ENCODE assay signal across 23 mouse cellular contexts in the genomic region with DNA sequence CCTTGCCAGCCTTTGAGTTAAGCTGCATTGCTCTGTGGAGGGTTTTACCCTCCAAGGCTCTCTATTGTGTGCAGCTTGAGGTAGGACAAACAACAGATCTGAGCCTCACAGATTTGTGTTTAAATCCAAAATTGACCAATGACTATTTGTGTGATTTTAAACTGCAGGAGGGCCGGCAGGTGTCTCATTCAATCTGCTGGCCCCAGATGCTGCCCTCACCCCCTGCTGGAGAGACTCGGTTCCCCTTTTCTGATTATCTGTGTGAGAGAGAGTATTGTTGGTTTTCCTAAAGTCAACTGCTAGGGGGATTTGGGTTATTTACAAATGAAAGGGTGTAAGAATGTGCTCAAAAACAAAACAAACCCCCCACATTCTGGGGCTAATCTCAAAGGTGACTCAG. TPM values are rescaled to one million over a fixed set of nuclear protein-coding genes. Genes with fewer than 3 reads are reported as not detected.
A peak's percentile ranks its signal among the peaks of the same experiment; 100 is the strongest.
DNase-seq lines count a peak whose midpoint lies in the region; ATAC-seq and TF ChIP-seq lines count a peak whose summit lies in the region.
"Had no signal": no experiment of that assay in that cellular context is flagged by ENCODE, and none has a peak within 500 bp of the region (broad histone marks: within the 10 kb centered on the region; RNA-seq: fewer than 3 reads in every experiment).

No protein-coding gene starts in this region.

- 3% methylated on average over 2 of the region's 2 CpGs for WGBS in bone marrow, adult 2 months
- 2% methylated on average over 2 of the region's 2 CpGs for WGBS in forebrain, embryonic 12.5 days

- H3K4me1 ChIP-seq in bone marrow, adult 2 months (ENCODE audit: control insufficient read depth, insufficient read depth, low read length): no peaks in the 10 kb centered on the region; the same call in 1 of the 2 replicates
- H3K4me1 ChIP-seq in forebrain, embryonic 12.5 days: peaks cover 23% of the 10 kb centered on the region

- H3K9ac ChIP-seq in forebrain, embryonic 12.5 days: no peak overlapping the region
- H3K9ac ChIP-seq: embryonic facial prominence, embryonic 13.5 days; forebrain, embryonic 13.5 days; hindbrain, embryonic 14.5 days had no signal

- no peak overlapping the region for H3K4me2 ChIP-seq in forebrain, embryonic 12.5 days
- H3K4me2 ChIP-seq: embryonic facial prominence, embryonic 13.5 days; forebrain, embryonic 13.5 days; hindbrain, embryonic 14.5 days had no signal

- TF ChIP-seq CTCF in layer of hippocampus, adult 2 months (conservative IDR thresholded peaks at IDR 0.05): 0 out of 2 replicates have a peak, but pooled peaks have one; percentile 4
- TF ChIP-seq CTCF in bone marrow, adult 2 months (IDR thresholded peaks at IDR 0.05; ENCODE audit: control insufficient read depth, insufficient read depth, low read length): peak; percentile 20; the same call in 1 of the 2 replicates

- DNase-seq in layer of hippocampus, adult 2 months (ENCODE audit: low spot score in 2 of 2): no peak
- no peak for DNase-seq in layer of hippocampus, adult 9-10 months (ENCODE audit: low spot score)
- DNase-seq in A20 (ENCODE audit: low read depth, low spot score): peak; percentile 60
- peak; percentile 15 for DNase-seq in ES-CJ7 (ENCODE audit: low read depth, low spot score)
- DNase-seq in Muller cell, postnatal 12 days (ENCODE audit: inconsistent ontology term): no peak
- DNase-seq: adrenal gland, postnatal 14 days; cerebellum, adult 18-20 months; cerebellum, adult 9-11 months; cerebellum, postnatal 36 days; gastrocnemius, adult 2 months; gastrocnemius, postnatal 25 days had no signal

- H3K9me3 ChIP-seq in forebrain, embryonic 12.5 days: no peaks in the 10 kb centered on the region
- H3K9me3 ChIP-seq: embryonic facial prominence, embryonic 13.5 days; forebrain, embryonic 13.5 days; hindbrain, embryonic 10.5 days had no signal

- H3K27me3 ChIP-seq in forebrain, embryonic 12.5 days: peaks cover 68% of the 10 kb centered on the region

- no peaks in the 10 kb centered on the region for H3K36me3 ChIP-seq in forebrain, embryonic 12.5 days (replicated peaks)
- H3K36me3 ChIP-seq: embryonic facial prominence, embryonic 13.5 days; hindbrain, embryonic 10.5 days had no signal

- no peak overlapping the region for H3K27ac ChIP-seq in layer of hippocampus, adult 2 months
- H3K27ac ChIP-seq in bone marrow, adult 2 months (ENCODE audit: control insufficient read depth, insufficient read depth, low read depth, low read length, poor library complexity): no peak overlapping the region
- H3K27ac ChIP-seq in forebrain, embryonic 12.5 days: no peak overlapping the region
- H3K27ac ChIP-seq: embryonic facial prominence, embryonic 13.5 days; forebrain, embryonic 13.5 days; gastrocnemius, adult 2 months; hindbrain, embryonic 10.5 days; hindbrain, embryonic 14.5 days had no signal

- no peak for TF ChIP-seq POLR2A in bone marrow, adult 2 months (IDR thresholded peaks at IDR 0.05; ENCODE audit: borderline replicate concordance, control insufficient read depth, low read depth, low read length)

- H3K4me3 ChIP-seq in layer of hippocampus, adult 2 months: no peak overlapping the region
- H3K4me3 ChIP-seq in bone marrow, adult 2 months (replicated peaks; ENCODE audit: control insufficient read depth, low read depth, low read length): no peak overlapping the region
- no peak overlapping the region for H3K4me3 ChIP-seq in forebrain, embryonic 12.5 days (replicated peaks)
- H3K4me3 ChIP-seq: embryonic facial prominence, embryonic 13.5 days; forebrain, embryonic 13.5 days; gastrocnemius, adult 2 months; hindbrain, embryonic 10.5 days had no signal

- ATAC-seq in forebrain, embryonic 12.5 days (ENCODE audit: low FRiP score): no peak
- ATAC-seq: CD4-positive, CD25-positive, alpha-beta regulatory T cell, adult 4 months; forebrain, embryonic 13.5 days; intestine, embryonic 16.5 days had no signal

RNA-seq across cellular contexts. Expression of gene Foxd4, which starts 1.3 kb away (rescaled TPM):
- total RNA-seq in layer of hippocampus, adult 2 months (2021): not detected
- polyA plus RNA-seq in bone marrow, adult 2 months (2011; ENCODE audit: insufficient read depth, insufficient read length, low replicate concordance, missing spikeins): 0.83 TPM in 1 of 2 replicates, not detected in the other
- polyA plus RNA-seq in forebrain, embryonic 12.5 days (2016; fragmentation: Nextera tagmentation; extraction: Ambion mirVana): 0.09 TPM in 1 of 2 replicates, not detected in the other
- total RNA-seq: adrenal gland, adult 18-20 months; adrenal gland, postnatal 14 days; gastrocnemius, adult 2 months; gastrocnemius, postnatal 25 days; granulocyte monocyte progenitor cell, adult 5-6 weeks; heart, postnatal 25 days had no signal
- polyA plus RNA-seq: CD4-positive, CD25-positive, alpha-beta regulatory T cell, adult 4 months; embryonic facial prominence, embryonic 13.5 days; forebrain, embryonic 13.5 days; heart, embryonic 14.5 days; intestine, embryonic 16.5 days had no signal

RNA-seq across cellular contexts. Expression of gene Gm10053, which starts 26.8 kb away (rescaled TPM):
- 100 to 1,000 TPM; 175 to 180 TPM for total RNA-seq in layer of hippocampus, adult 2 months (2021)
- polyA plus RNA-seq in bone marrow, adult 2 months (2011; ENCODE audit: insufficient read depth, insufficient read length, low replicate concordance, missing spikeins): 41.2 and 58.8 TPM in 2 replicates
- 211 and 224 TPM in 2 replicates for polyA plus RNA-seq in forebrain, embryonic 12.5 days (2016; fragmentation: Nextera tagmentation; extraction: Ambion mirVana)

RNA-seq across cellular contexts. Expression of gene Pgm5, which starts 40.6 kb away (rescaled TPM):
- 1 to 10 TPM; 4.4 TPM for total RNA-seq in layer of hippocampus, adult 2 months (2021)
- polyA plus RNA-seq in bone marrow, adult 2 months (2011; ENCODE audit: insufficient read depth, insufficient read length, low replicate concordance, missing spikeins): 2.4 TPM in 1 of 2 replicates, not detected in the other
- polyA plus RNA-seq in forebrain, embryonic 12.5 days (2016; fragmentation: Nextera tagmentation; extraction: Ambion mirVana): 0.21 and 0.61 TPM in 2 replicates
- total RNA-seq: granulocyte monocyte progenitor cell, adult 5-6 weeks had no signal
- polyA plus RNA-seq: CD4-positive, CD25-positive, alpha-beta regulatory T cell, adult 4 months had no signal

RNA-seq across cellular contexts. Expression of gene Cbwd1, which starts 59.2 kb away (rescaled TPM):
- 10 to 100 TPM; 14.8 to 16.4 TPM for total RNA-seq in layer of hippocampus, adult 2 months (2021)
- 2.7 and 7.5 TPM in 2 replicates for polyA plus RNA-seq in bone marrow, adult 2 months (2011; ENCODE audit: insufficient read depth, insufficient read length, low replicate concordance, missing spikeins)
- 23.5 and 24.2 TPM in 2 replicates for polyA plus RNA-seq in forebrain, embryonic 12.5 days (2016; fragmentation: Nextera tagmentation; extraction: Ambion mirVana)

Comparison
In these comparisons a context has a peak if more than half of its experiments do, and no peak if none do; other contexts are left out.
1. DNase-seq: peak in A20 (single experiment) and ES-CJ7 (single experiment); none in layer of hippocampus, adult 2 months (0 of 2), layer of hippocampus, adult 9-10 months (single experiment) and Muller cell, postnatal 12 days (single experiment).